In genomic region chr12:69356546-69357299, GRCm38 (mm10) we compare ENCODE assay signal across 8 mouse cellular contexts. TPM values are rescaled to one million over a fixed set of nuclear protein-coding genes. Genes with fewer than 3 reads are reported as not detected.
DNase-seq lines count a peak whose midpoint lies in the region; ATAC-seq and TF ChIP-seq lines count a peak whose summit lies in the region.

Nemf (minus strand) TSS chr12:69357165.

- no peaks in the 10 kb centered on the region for H3K9me3 ChIP-seq in forebrain, embryonic 15.5 days

- H3K27me3 ChIP-seq in forebrain, embryonic 15.5 days = no peaks in the 10 kb centered on the region

- H3K36me3 ChIP-seq in forebrain, embryonic 15.5 days = peaks cover 26% of the 10 kb centered on the region

- intact Hi-C loops in heart, postnatal 25 days (cut with DNase I) = loop anchor here (5.0 kb wide), 1 partner anchor 226 kb away; the partner anchor contains the start of gene Vcpkmt

- H3K9ac ChIP-seq in forebrain, embryonic 15.5 days (replicated peaks) = peak within 1 kb of the TSS; percentile 91

- WGBS in forebrain, embryonic 15.5 days = under 1% methylated on average over 43 of the region's 50 CpGs
- WGBS in lung, adult 2 months = under 1% methylated on average over 50 of the region's 50 CpGs

- H3K4me2 ChIP-seq in forebrain, embryonic 15.5 days (replicated peaks) = peak within 1 kb of the TSS; percentile 77

- DNase-seq in ES-CJ7 (ENCODE audit: low read depth, low spot score) = peak; percentile 92
- peak; percentile 82 for DNase-seq in cerebellum, adult 11 months
- peak; percentile 69 for DNase-seq in heart, postnatal 25 days (ENCODE audit: low spot score)
- peak; percentile 85 to 96 for DNase-seq in layer of hippocampus, adult 18-20 months (ENCODE audit: low spot score in 2 of 2)
- DNase-seq in lung, adult 2 months = peak; percentile 82
- DNase-seq in thymus, adult 18-20 months = peak; percentile 61 to 73

- peaks cover 17% of the 10 kb centered on the region for H3K4me1 ChIP-seq in forebrain, embryonic 15.5 days
- H3K4me1 ChIP-seq in lung, adult 2 months (ENCODE audit: control insufficient read depth, insufficient read depth, low read length) = no peaks in the 10 kb centered on the region; the same call in 1 of the 2 replicates

- peak within 1 kb of the TSS; percentile 89 for H3K4me3 ChIP-seq in forebrain, embryonic 15.5 days
- H3K4me3 ChIP-seq in lung, adult 2 months (replicated peaks; ENCODE audit: extremely low read depth, low read depth, low read length) = peak within 1 kb of the TSS; percentile 90

- no peak for TF ChIP-seq CTCF in lung, adult 2 months (IDR thresholded peaks at IDR 0.05; ENCODE audit: insufficient read depth, low read length)

- H3K27ac ChIP-seq in forebrain, embryonic 15.5 days (replicated peaks) = peak within 1 kb of the TSS; percentile 82

- peak; percentile 98 for TF ChIP-seq POLR2A in lung, adult 2 months (IDR thresholded peaks at IDR 0.05; ENCODE audit: borderline replicate concordance, extremely low read depth, low read depth, low read length)

- ATAC-seq in forebrain, embryonic 15.5 days (replicated peaks) = peak; percentile 56
- ATAC-seq in neutrophil, adult 5-6 weeks (ENCODE audit: extremely low read depth, insufficient number of reproducible peaks, low FRiP score, poor library complexity, severe bottlenecking) = peak; percentile 67

RNA-seq across cellular contexts. Expression of gene Nemf, which starts in this region (rescaled TPM):
- 91.3 and 91.8 TPM in 2 replicates for polyA plus RNA-seq in forebrain, embryonic 15.5 days (2015; fragmentation: Nextera tagmentation; extraction: Ambion mirVana)
- total RNA-seq in heart, postnatal 25 days (2021) = 10 to 100 TPM; 24.0 to 24.4 TPM
- total RNA-seq in layer of hippocampus, adult 18-20 months (2021) = 10 to 100 TPM; 43.5 to 54.5 TPM
- polyA plus RNA-seq in lung, adult 2 months (2012; rRNA removed) = 3.2 and 6.4 TPM in 2 replicates
- 159 and 188 TPM in 2 replicates for total RNA-seq in neutrophil, adult 5-6 weeks (2017)

Comparison
In these comparisons a context has a peak if more than half of its experiments do, and no peak if none do; other contexts are left out.
1. Peak in every context shown above with its lines: DNase-seq, ATAC-seq, H3K4me3 ChIP-seq and H3K27ac ChIP-seq.
2. RNA of gene Nemf (polyA plus RNA-seq): 91.3 to 91.8 TPM in forebrain, embryonic 15.5 days; 3.2 to 6.4 TPM in lung, adult 2 months; every median in the first group is over 10 times any median in the second.